Comparison of ENCODE assay signal across 8 mouse cellular contexts in the genomic region with DNA sequence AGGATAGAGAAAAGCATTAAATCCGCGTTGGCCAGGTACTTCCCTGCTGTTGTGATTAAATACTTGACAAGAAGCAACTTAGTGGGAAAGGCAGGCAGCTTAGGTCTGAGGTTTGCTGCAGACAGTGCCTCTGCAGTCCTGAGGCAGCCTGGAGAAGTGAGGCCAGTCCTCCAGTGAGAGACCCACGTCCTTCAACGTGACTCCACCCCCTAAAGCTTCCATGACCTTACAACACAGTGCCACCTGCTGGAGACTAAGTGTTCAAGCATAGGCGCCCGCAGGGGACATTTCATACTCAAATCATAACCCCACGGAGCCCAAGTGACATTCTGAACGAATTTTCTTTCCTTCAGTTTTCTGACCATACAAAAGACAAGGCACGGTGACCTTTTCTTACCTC.
A peak's percentile ranks its signal among the peaks of the same experiment; 100 is the strongest.
DNase-seq lines count a peak whose midpoint lies in the region; ATAC-seq and TF ChIP-seq lines count a peak whose summit lies in the region.

No protein-coding gene starts in this region.

- no peaks in the 10 kb centered on the region for H3K27me3 ChIP-seq in cerebellum, adult 2 months (ENCODE audit: control insufficient read depth, insufficient read depth, low read length)
- no peaks in the 10 kb centered on the region for H3K27me3 ChIP-seq in lung, postnatal 0 days (replicated peaks; ENCODE audit: insufficient read depth, low read length)

- H3K4me2 ChIP-seq in lung, postnatal 0 days (replicated peaks; ENCODE audit: low read depth, low read length) = no peak overlapping the region

- peak; percentile 66 for ATAC-seq in lung, postnatal 0 days
- ATAC-seq in activated CD4-positive, CD25-positive, alpha-beta regulatory T cell, adult 4 months = no peak

- no peaks in the 10 kb centered on the region for H3K9me3 ChIP-seq in ES-E14 (ENCODE audit: control insufficient read depth, insufficient read depth, low read depth, low read length)
- H3K9me3 ChIP-seq in lung, postnatal 0 days (ENCODE audit: low read length) = no peaks in the 10 kb centered on the region

- in situ Hi-C loops in ES-E14 (cut with MboI; ENCODE audit: low sequenced_read_pairs in 2 of 2, unreplicated experiment in 2 of 2) = no loop called here

- 36% methylated on average over 9 of the region's 9 CpGs for WGBS in cerebellum, adult 2 months
- 36% methylated on average over 9 of the region's 9 CpGs for WGBS in lung, postnatal 0 days

- H3K4me1 ChIP-seq in ES-E14 (ENCODE audit: control insufficient read depth in 2 of 2, insufficient read depth in 2 of 2, low read length in 2 of 2, poor library complexity in 1 of 2) = peaks cover 2 to 5% of the 10 kb centered on the region in 2 experiments; a peak in 1 of 4 replicates
- peaks cover 29% of the 10 kb centered on the region for H3K4me1 ChIP-seq in cerebellum, adult 2 months (ENCODE audit: control insufficient read depth, insufficient read depth, low read length)
- H3K4me1 ChIP-seq in lung, postnatal 0 days (ENCODE audit: insufficient read depth, low read depth, low read length) = no peaks in the 10 kb centered on the region

- no peak overlapping the region for H3K27ac ChIP-seq in ES-E14 (ENCODE audit: insufficient read depth, low read depth, low read length, poor library complexity, severe bottlenecking)
- H3K27ac ChIP-seq in cerebellum, adult 2 months (ENCODE audit: insufficient read depth, low read length) = no peak overlapping the region
- H3K27ac ChIP-seq in lung, postnatal 0 days (ENCODE audit: low read length) = no peak overlapping the region

- intact Hi-C loops in gastrocnemius, postnatal 14 days (cut with DNase I; ENCODE audit: low total_unique reads) = no loop called here

- peak; percentile 61 for TF ChIP-seq CTCF in cerebellum, adult 2 months (IDR thresholded peaks at IDR 0.05; ENCODE audit: borderline replicate concordance, insufficient read depth, low read depth, low read length)
- TF ChIP-seq CTCF in lung, postnatal 0 days (IDR thresholded peaks at IDR 0.05) = peak; percentile 72

- TF ChIP-seq POLR2A in cerebellum, adult 2 months (IDR thresholded peaks at IDR 0.05; ENCODE audit: borderline replicate concordance, insufficient read depth, low read length) = no peak

- H3K9ac ChIP-seq in ES-E14 (ENCODE audit: insufficient read depth, low read depth, low read length, poor library complexity, severe bottlenecking) = no peak overlapping the region
- H3K9ac ChIP-seq in lung, postnatal 0 days (replicated peaks; ENCODE audit: low read depth) = no peak overlapping the region

- no peak for TF ChIP-seq EP300 in lung, postnatal 0 days (IDR thresholded peaks at IDR 0.05)

- DNase-seq in 3T3-L1 (ENCODE audit: low read depth, low spot score) = peak; percentile 68
- peak; percentile 69 for DNase-seq in ES-E14 (ENCODE audit: low read depth, low spot score)
- peak; percentile 65 to 69 for DNase-seq in cerebellum, adult 2 months
- DNase-seq in gastrocnemius, postnatal 14 days = peak; percentile 64
- DNase-seq in kidney, postnatal 14 days = peak; percentile 73
- DNase-seq in lung, postnatal 0 days (ENCODE audit: low spot score) = peak; percentile 81
- peak; percentile 58 to 63 for DNase-seq in right cerebral cortex, adult 2 months (ENCODE audit: low spot score in 2 of 2)

- H3K4me3 ChIP-seq in ES-E14 (ENCODE audit: insufficient read depth in 1 of 2, low read depth in 1 of 2, low read length in 2 of 2, poor library complexity in 1 of 2, severe bottlenecking in 1 of 2) = no peak overlapping the region
- H3K4me3 ChIP-seq in cerebellum, adult 2 months (replicated peaks; ENCODE audit: insufficient read depth, low read depth, low read length) = no peak overlapping the region
- H3K4me3 ChIP-seq in lung, postnatal 0 days (ENCODE audit: low read depth, low read length) = no peak overlapping the region

- no peaks in the 10 kb centered on the region for H3K36me3 ChIP-seq in ES-E14 (ENCODE audit: control insufficient read depth, insufficient read depth, low read length, poor library complexity, severe bottlenecking)
- no peaks in the 10 kb centered on the region for H3K36me3 ChIP-seq in lung, postnatal 0 days (ENCODE audit: insufficient read depth, low read length)

TF ChIP-seq in ES-E14, 5 proteins besides CTCF, POLR2A, EP300 and RAD21:
- TF ChIP-seq MAFK (IDR thresholded peaks at IDR 0.05; ENCODE audit: insufficient read depth, low read depth, low read length) = no peak
- TF ChIP-seq CHD2 (IDR thresholded peaks at IDR 0.05; ENCODE audit: low read depth, low read length) = no peak
- TF ChIP-seq ZNF384 (IDR thresholded peaks at IDR 0.05; ENCODE audit: low read depth, low read length) = no peak
- no peak for TF ChIP-seq HCFC1 (IDR thresholded peaks at IDR 0.05; ENCODE audit: borderline replicate concordance, insufficient read depth, low read length)
- no peak for TF ChIP-seq ZC3H11A (IDR thresholded peaks at IDR 0.05; ENCODE audit: borderline replicate concordance, low read depth, low read length)
